Mouse (Mus musculus) ES-Bruce4 (cell line): ENCODE measurements around the gene Herpud2. TPM values are rescaled to one million over a fixed set of nuclear protein-coding genes. Genes with fewer than 3 reads are reported as not detected.

Experiments
- H3K27ac ChIP-seq: 2 replicates; pipeline ENCODE4 v1.5.1; 2012; ENCODE audit warnings: low read length, inconsistent platforms; ENCODE audit not compliant: insufficient read depth
- H3K27me3 ChIP-seq: 2 replicates; pipeline ENCODE4 v1.6.1; 2012; ENCODE audit warnings: mild to moderate bottlenecking, low read length, inconsistent platforms; ENCODE audit not compliant: control insufficient read depth, poor library complexity, insufficient read depth, severe bottlenecking
- H3K36me3 ChIP-seq: 2 replicates; pipeline ENCODE4 v1.6.1; 2012; ENCODE audit warnings: inconsistent platforms, mild to moderate bottlenecking, low read length, moderate library complexity; ENCODE audit not compliant: control insufficient read depth, poor library complexity, insufficient read depth, severe bottlenecking
- H3K4me1 ChIP-seq: one replicate; pipeline ENCODE4 v1.8.1; 2011; ENCODE audit warnings: low read length; ENCODE audit not compliant: control insufficient read depth, insufficient read depth
- H3K4me3 ChIP-seq: 2 replicates; pipeline ENCODE4 v1.5.1; 2011; ENCODE audit warnings: low read depth, mild to moderate bottlenecking, low read length
- H3K9ac ChIP-seq: 2 replicates; pipeline ENCODE4 v1.6.1; 2012; ENCODE audit warnings: low read depth, mild to moderate bottlenecking, inconsistent platforms; ENCODE audit not compliant: poor library complexity, severe bottlenecking
- H3K9me3 ChIP-seq: replicated peaks from 2 replicates; pipeline ENCODE4 v1.6.1; 2012; ENCODE audit warnings: mild to moderate bottlenecking, low read length, inconsistent platforms; ENCODE audit not compliant: control insufficient read depth, poor library complexity, insufficient read depth, severe bottlenecking
- CTCF ChIP-seq: IDR thresholded peaks from one replicate; pipeline ENCODE4 v1.8.1; 2011; ENCODE audit warnings: low read depth, low read length
- EP300 ChIP-seq: IDR thresholded peaks from 2 replicates; pipeline ENCODE4 v1.6.1; 2011; ENCODE audit warnings: low read depth, low read length; ENCODE audit not compliant: insufficient read depth
- POLR2A ChIP-seq: IDR thresholded peaks from one replicate; pipeline ENCODE4 v1.8.1; 2011; ENCODE audit warnings: low read length; ENCODE audit not compliant: insufficient read depth
- polyA plus RNA-seq: library from polyadenylated mRNA; stranded (reverse); fragments of >200 nt; gene quantifications from 2 replicates; pipeline ENCODE4 v1.2.4, GENCODE M21; 2011; ENCODE audit warnings: low read depth; ENCODE audit not compliant: missing spikeins, insufficient read depth, insufficient read length

The Herpud2 gene
- polyA plus RNA-seq, 1 experiment = 40.7 TPM

GRCm38 (mm10) chr9:25185854-25186253 is 34.2 kb upstream of the Herpud2 start:
- H3K4me3 ChIP-seq = no peak overlapping the region
- no peak overlapping the region for H3K27ac ChIP-seq
- no peaks in the 10 kb centered on the region for H3K36me3 ChIP-seq
- no peak overlapping the region for H3K9ac ChIP-seq
- no peak for TF ChIP-seq POLR2A
- no peak for TF ChIP-seq EP300
- no peak for TF ChIP-seq CTCF
- H3K4me1 ChIP-seq = no peaks in the 10 kb centered on the region
- no peaks in the 10 kb centered on the region for H3K27me3 ChIP-seq
- H3K9me3 ChIP-seq = no peaks in the 10 kb centered on the region

DNA sequence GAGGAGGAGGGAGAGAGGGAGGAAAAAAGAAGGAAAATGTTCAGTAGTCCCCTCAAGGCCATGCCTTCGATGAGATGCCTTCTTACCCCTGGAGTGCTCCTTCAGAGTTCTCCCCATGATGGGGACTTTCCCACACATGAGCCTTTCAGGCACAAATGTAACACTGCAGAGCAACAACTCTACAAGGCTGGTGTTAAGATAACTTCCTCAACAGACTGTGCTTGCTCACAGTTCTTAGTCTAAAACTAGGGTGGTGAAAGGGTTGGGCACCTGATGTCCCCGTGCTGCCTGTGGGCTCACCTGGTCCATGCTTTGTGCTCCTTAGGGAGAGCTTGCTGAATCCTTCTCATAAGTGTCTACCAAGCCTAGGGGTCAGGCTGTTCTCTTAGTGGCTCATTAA is 33.0 kb upstream of the Herpud2 start:
- no peaks in the 10 kb centered on the region for H3K36me3 ChIP-seq
- no peaks in the 10 kb centered on the region for H3K4me1 ChIP-seq
- TF ChIP-seq POLR2A (no peak), EP300 (no peak), CTCF (no peak)
- H3K27ac ChIP-seq = no peak overlapping the region
- H3K9me3 ChIP-seq = no peaks in the 10 kb centered on the region
- H3K27me3 ChIP-seq = no peaks in the 10 kb centered on the region
- no peak overlapping the region for H3K4me3 ChIP-seq
- no peak overlapping the region for H3K9ac ChIP-seq

DNA sequence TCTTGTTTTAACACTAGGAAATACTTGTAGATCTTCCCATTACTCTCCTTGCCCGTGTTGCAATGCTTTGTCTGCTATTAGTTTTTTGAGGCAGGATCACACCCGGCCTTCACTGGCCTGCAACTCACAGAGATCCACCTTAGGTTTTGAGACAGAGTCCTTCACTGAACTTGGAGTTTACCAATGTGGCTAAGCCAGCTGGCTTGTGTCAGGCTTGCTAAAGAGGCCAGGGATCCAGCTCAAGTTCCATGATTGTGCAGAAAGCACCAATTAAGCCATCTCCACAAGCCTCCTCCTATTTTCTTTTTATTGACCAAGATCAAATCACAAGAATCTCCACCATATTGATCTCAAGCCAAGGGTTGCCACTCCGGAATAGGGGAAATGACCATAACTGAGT is 26.4 kb upstream of the Herpud2 start:
- no peak overlapping the region for H3K9ac ChIP-seq
- no peaks in the 10 kb centered on the region for H3K4me1 ChIP-seq
- no peaks in the 10 kb centered on the region for H3K9me3 ChIP-seq
- no peak overlapping the region for H3K27ac ChIP-seq
- no peaks in the 10 kb centered on the region for H3K27me3 ChIP-seq
- H3K36me3 ChIP-seq = no peaks in the 10 kb centered on the region
- no peak overlapping the region for H3K4me3 ChIP-seq
- TF ChIP-seq CTCF = no peak
- no peak for TF ChIP-seq POLR2A

- H3K27ac ChIP-seq = no peak overlapping the region
- TF ChIP-seq EP300 = no peak
- no peak for TF ChIP-seq POLR2A
- TF ChIP-seq CTCF = no peak
- H3K4me3 ChIP-seq = no peak overlapping the region
- H3K27me3 ChIP-seq = no peaks in the 10 kb centered on the region
- no peaks in the 10 kb centered on the region for H3K4me1 ChIP-seq
- no peak overlapping the region for H3K9ac ChIP-seq
- H3K9me3 ChIP-seq = no peaks in the 10 kb centered on the region
- no peaks in the 10 kb centered on the region for H3K36me3 ChIP-seq
Observed at GRCm38 (mm10) chr9:25177201-25177600, 25.6 kb upstream of the Herpud2 start.

GRCm38 (mm10) chr9:25176562-25176961 is 24.9 kb upstream of the Herpud2 start:
- no peaks in the 10 kb centered on the region for H3K36me3 ChIP-seq
- no peak for TF ChIP-seq EP300
- no peak overlapping the region for H3K27ac ChIP-seq

GRCm38 (mm10) chr9:25175978-25176377 is 24.4 kb upstream of the Herpud2 start:
- no peak overlapping the region for H3K4me3 ChIP-seq
- H3K27me3 ChIP-seq = no peaks in the 10 kb centered on the region
- H3K4me1 ChIP-seq = no peaks in the 10 kb centered on the region
- H3K9me3 ChIP-seq = no peaks in the 10 kb centered on the region
- no peak for TF ChIP-seq POLR2A
- TF ChIP-seq EP300 = no peak
- TF ChIP-seq CTCF = no peak
- no peak overlapping the region for H3K27ac ChIP-seq
- H3K36me3 ChIP-seq = no peaks in the 10 kb centered on the region
- H3K9ac ChIP-seq = no peak overlapping the region

More at GRCm38 (mm10) chr9:25176562-25176961, 24.9 kb upstream of the Herpud2 start:
- H3K9ac ChIP-seq = no peak overlapping the region
- no peaks in the 10 kb centered on the region for H3K9me3 ChIP-seq
- no peaks in the 10 kb centered on the region for H3K27me3 ChIP-seq
- H3K4me1 ChIP-seq = no peaks in the 10 kb centered on the region
- no peak overlapping the region for H3K4me3 ChIP-seq

GRCm38 (mm10) chr9:25175039-25175442 is 23.4 kb upstream of the Herpud2 start:
- Histone ChIP-seq H3K27ac (no peak overlapping the region), H3K36me3 (no peaks in the 10 kb centered on the region), H3K4me1 (no peaks in the 10 kb centered on the region), H3K9ac (no peak overlapping the region), H3K4me3 (no peak overlapping the region), H3K27me3 (no peaks in the 10 kb centered on the region), H3K9me3 (no peaks in the 10 kb centered on the region)
- no peak for TF ChIP-seq EP300
- TF ChIP-seq CTCF = no peak
- no peak for TF ChIP-seq POLR2A
